Mouse (Mus musculus) inflammation-experienced regulatory T-cells (primary cell): ENCODE results near the gene Cdc42se1. TPM values are rescaled to one million over a fixed set of nuclear protein-coding genes. Genes with fewer than 3 reads are reported as not detected.

Experiments used
- polyA plus RNA-seq, 2 experiments: library from polyadenylated mRNA; unstranded; fragments of 100-300 nt; shearing (Covaris generic); gene quantifications; one replicate each; pipeline ENCODE4 v1.2.1; 2017

The Cdc42se1 gene
- polyA plus RNA-seq: 100 to 1,000 TPM; 332 to 495 TPM

GRCm38 (mm10) chr3:95228148-95228893 lies at the start of gene Cdc42se1:
Gene Cdc42se1, plus strand, starts transcription at chr3:95228732.

DNA sequence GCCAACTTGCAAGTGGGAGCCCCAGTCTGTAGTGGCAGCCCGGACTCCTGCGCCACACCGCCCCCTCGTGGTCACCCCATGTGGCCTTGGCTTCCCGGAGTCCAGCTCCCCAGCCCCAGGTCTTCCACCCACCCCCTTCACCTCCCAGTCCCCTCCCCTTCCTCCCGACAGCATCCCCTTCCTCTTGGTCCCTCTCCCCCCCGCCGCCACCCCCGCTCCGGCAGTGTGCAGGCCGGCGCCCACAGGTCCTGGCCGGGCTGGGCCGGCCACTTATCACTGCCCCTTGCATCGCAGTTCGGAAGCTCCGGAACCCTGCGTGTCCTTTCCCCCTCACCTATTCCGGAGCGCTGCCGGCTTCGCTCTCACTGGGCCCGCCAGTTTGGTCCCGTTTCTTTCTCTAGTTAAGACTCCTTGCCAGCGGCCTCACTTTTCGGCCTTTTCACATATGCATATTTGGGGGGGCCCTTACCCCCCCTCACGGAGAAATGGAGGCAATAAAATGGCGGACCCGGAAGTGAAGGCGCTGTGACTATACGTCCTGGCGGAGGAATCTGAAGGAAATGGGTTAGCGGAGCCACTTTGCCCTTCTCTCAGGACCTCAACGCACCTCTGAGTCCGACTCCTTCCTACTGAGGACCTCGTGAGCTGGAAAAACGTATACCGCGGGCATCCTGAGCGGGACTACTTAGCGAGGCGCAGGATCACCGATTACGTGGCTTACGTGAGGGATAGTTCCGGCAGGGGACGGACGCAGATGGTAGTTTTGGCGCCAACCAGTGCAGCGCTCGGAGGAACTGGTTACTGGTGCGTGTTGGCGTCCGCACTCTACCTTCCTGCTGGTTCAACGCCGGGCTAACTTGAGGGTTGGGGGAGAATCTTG lies 11.0 kb upstream of the Cdc42se1 start, which contains the start of gene Gabpb2:
TSS of gene Gabpb2 (minus strand) at position 662 of the 880 bp plus-strand sequence.

GRCm38 (mm10) chr3:95231298-95232221 lies 3.0 kb downstream of the Cdc42se1 start, which contains the start of gene Mllt11:
Gene Mllt11, minus strand, starts transcription at chr3:95232171.

DNA sequence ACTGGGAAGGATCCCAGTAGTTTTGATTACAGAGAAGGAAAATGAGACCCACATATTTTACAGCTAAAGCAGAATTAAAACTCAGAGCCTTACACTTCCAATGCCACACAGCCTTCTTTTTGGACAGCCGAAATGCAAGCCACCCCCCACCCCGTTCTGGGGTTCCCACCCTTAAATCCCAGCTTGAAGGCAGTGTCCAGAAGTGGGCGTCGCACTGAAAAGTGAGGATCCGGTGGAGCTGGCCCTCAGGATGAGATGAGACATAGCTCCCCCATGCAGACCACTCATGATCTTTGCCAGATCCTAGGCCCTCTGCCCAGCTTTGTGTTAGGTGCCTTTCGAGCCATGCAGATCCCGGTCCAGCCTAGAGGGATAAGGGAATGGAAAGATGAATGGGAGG lies 13.0 kb downstream of the Cdc42se1 start, which contains the start of gene Gm128:
TSS of gene Gm128 (minus strand) at position 101 of the 400 bp plus-strand sequence.

DNA sequence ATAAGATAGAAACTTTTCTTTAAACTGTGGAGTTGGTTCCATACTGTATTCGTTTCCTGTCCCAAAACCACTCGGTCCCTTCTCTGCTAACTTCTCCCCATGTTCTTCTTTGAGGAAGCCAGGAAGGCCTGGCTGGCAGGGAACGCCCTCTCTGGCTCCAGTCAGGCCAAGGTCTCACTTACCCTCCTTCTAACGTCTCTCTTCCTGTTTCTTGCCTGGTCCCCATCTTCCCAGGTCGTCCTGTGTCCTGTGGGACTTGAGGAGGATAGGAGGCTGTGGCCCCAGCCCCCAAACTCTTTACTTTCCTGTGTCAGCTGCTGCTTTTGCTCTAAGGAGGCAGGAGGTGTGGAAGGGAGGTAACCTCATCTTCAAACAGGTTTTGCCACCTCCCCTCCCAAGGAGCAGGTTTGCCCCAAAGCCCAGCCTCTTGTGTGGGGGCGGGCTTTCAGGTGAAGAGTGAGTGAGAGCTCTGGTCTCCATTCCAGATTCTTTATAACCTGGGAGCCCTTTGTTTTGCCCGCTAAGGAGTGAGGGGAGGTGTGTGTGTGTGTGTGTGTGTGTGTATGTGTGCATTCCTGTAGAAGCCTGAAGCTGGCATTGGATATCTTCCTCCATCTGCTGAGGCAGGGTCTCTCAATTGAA lies 22.4 kb downstream of the Cdc42se1 start, which contains the start of gene Bnipl:
TSS of gene Bnipl (minus strand) at position 411 of the 642 bp plus-strand sequence.

GRCm38 (mm10) chr3:95281216-95282126 lies 52.9 kb downstream of the Cdc42se1 start, which contains the start of the genes Mindy1 and Prune1:
Gene Mindy1, plus strand, starts transcription at chr3:95281345.
Gene Prune1, minus strand, starts transcription at chr3:95282076.

Other genes starting within 250 kb of the Cdc42se1 start
- 10 to 100 TPM; 53.2 TPM for gene Zfp687, start 213.3 kb upstream of the Cdc42se1 start, polyA plus RNA-seq
- 100 to 1,000 TPM; 277 to 291 TPM for gene Psmd4, start 186.1 kb upstream of the Cdc42se1 start, polyA plus RNA-seq
- 10 to 100 TPM; 24.4 to 30.3 TPM for gene Pip5k1a, start 121.8 kb upstream of the Cdc42se1 start, polyA plus RNA-seq
- 100 to 1,000 TPM; 113 to 128 TPM for gene Vps72, start 117.7 kb upstream of the Cdc42se1 start, polyA plus RNA-seq
- gene Tmod4, start 104.3 kb upstream of the Cdc42se1 start, polyA plus RNA-seq: 1 to 10 TPM; 2.7 to 6.6 TPM
- 100 to 1,000 TPM in 1 of 2 experiments, 10 to 100 TPM in 1; 67.0 to 102 TPM for gene Scnm1, start 94.7 kb upstream of the Cdc42se1 start, polyA plus RNA-seq
- gene Lysmd1, start 94.6 kb upstream of the Cdc42se1 start, polyA plus RNA-seq: 10 to 100 TPM; 23.0 to 27.7 TPM
- gene Tnfaip8l2, start 86.4 kb upstream of the Cdc42se1 start, polyA plus RNA-seq: 100 to 1,000 TPM; 214 to 231 TPM
- 1 to 10 TPM in 1 of 2 experiments, under 1 TPM in 1; 0.65 to 2.3 TPM for gene Sema6c, start 68.3 kb upstream of the Cdc42se1 start, polyA plus RNA-seq
- gene Gabpb2, start 10.8 kb upstream of the Cdc42se1 start, polyA plus RNA-seq: 10 to 100 TPM; 22.9 to 29.6 TPM
- 10 to 100 TPM in 1 of 2 experiments, 1 to 10 TPM in 1; 4.8 to 10.1 TPM for gene Mllt11, start 3.4 kb downstream of the Cdc42se1 start, polyA plus RNA-seq
- 1 to 10 TPM in 1 of 2 experiments, under 1 TPM in 1; 0.71 to 2.3 TPM for gene Gm128, start 12.9 kb downstream of the Cdc42se1 start, polyA plus RNA-seq
- gene Bnipl, start 22.5 kb downstream of the Cdc42se1 start, polyA plus RNA-seq: under 1 TPM; 0.20 to 0.34 TPM
- gene Mindy1, start 52.6 kb downstream of the Cdc42se1 start, polyA plus RNA-seq: 10 to 100 TPM; 24.4 to 31.9 TPM
- gene Prune1, start 53.3 kb downstream of the Cdc42se1 start, polyA plus RNA-seq: 1 to 10 TPM; 6.1 to 6.3 TPM
- gene Anxa9, start 78.4 kb downstream of the Cdc42se1 start, polyA plus RNA-seq: 1 to 10 TPM in 1 of 2 experiments, under 1 TPM in 1; 0.53 to 2.8 TPM
- gene Cers2, start 86.1 kb downstream of the Cdc42se1 start, polyA plus RNA-seq: 100 to 1,000 TPM; 222 to 295 TPM
- 10 to 100 TPM; 27.5 to 32.4 TPM for gene Setdb1, start 128.5 kb downstream of the Cdc42se1 start, polyA plus RNA-seq
- gene 4930558C23Rik, start 174.1 kb downstream of the Cdc42se1 start, polyA plus RNA-seq: under 1 TPM in 1 of 2 experiments, not detected in 1; 0.80 TPM
- gene Arnt, start 205.7 kb downstream of the Cdc42se1 start, polyA plus RNA-seq: 10 to 100 TPM; 47.2 to 50.7 TPM